Mouse (Mus musculus) liver, postnatal 0 days (tissue): ENCODE measurements around the gene Kctd17.

ENCODE experiments used
- CTCF ChIP-seq: sonication (generic); IDR thresholded peaks from 2 replicates; pipeline ENCODE4 v1.5.1; 2016; ENCODE audit warnings: antibody characterized with exemption, low read depth
- EP300 ChIP-seq: IDR thresholded peaks from 2 replicates; pipeline ENCODE4 v1.6.1; 2016; ENCODE audit warnings: antibody characterized with exemption, low read depth, mild to moderate bottlenecking

GRCm38 (mm10) chr15:78455168-78455567, 26.8 kb downstream of the Kctd17 start:
- no peak for TF ChIP-seq CTCF
- TF ChIP-seq EP300: no peak
